Mouse (Mus musculus) lung, embryonic 15.5 days (tissue): ENCODE measurements at regions not wholly inside any gene's neighbourhood (a gene's known extent, or its start where the extent isn't known, plus 50 kb on each side); places are given as distances from the start of the nearest gene placed in this dataset.

ENCODE experiments used
- ATAC-seq: fragments of 200-750 bp; cut with Nextera tagmentation; 2 replicates; pipeline ENCODE4 v1.8.0; 2017; ENCODE audit warnings: moderate number of reproducible peaks, borderline replicate concordance; ENCODE audit not compliant: low FRiP score, low TSS enrichment; ENCODE audit errors: extremely low read depth
- H3K27ac ChIP-seq: fragments of 300-500 bp; sonication (generic); 2 replicates; pipeline ENCODE4 v1.5.1; 2015; ENCODE audit warnings: moderate library complexity, mild to moderate bottlenecking, inconsistent platforms
- H3K27me3 ChIP-seq: fragments of 300-500 bp; sonication (generic); 2 replicates; pipeline ENCODE4 v1.6.1; 2015; ENCODE audit warnings: inconsistent platforms
- H3K36me3 ChIP-seq: fragments of 300-500 bp; sonication (generic); 2 replicates; pipeline ENCODE4 v1.6.1; 2015; ENCODE audit warnings: inconsistent platforms
- H3K4me1 ChIP-seq: fragments of 300-500 bp; sonication (generic); 2 replicates; pipeline ENCODE4 v1.6.1; 2015; ENCODE audit warnings: inconsistent platforms
- H3K4me2 ChIP-seq: fragments of 300-500 bp; sonication (generic); 2 replicates; pipeline ENCODE4 v1.6.1; 2015; ENCODE audit warnings: inconsistent platforms, mild to moderate bottlenecking, moderate library complexity
- H3K4me3 ChIP-seq: fragments of 300-500 bp; sonication (generic); 2 replicates; pipeline ENCODE4 v1.5.1; 2015; ENCODE audit warnings: mild to moderate bottlenecking, inconsistent platforms
- H3K9ac ChIP-seq: fragments of 300-500 bp; sonication (generic); 2 replicates; pipeline ENCODE4 v1.6.1; 2015; ENCODE audit warnings: inconsistent platforms
- H3K9me3 ChIP-seq: fragments of 300-500 bp; sonication (generic); 2 replicates; pipeline ENCODE4 v1.6.1; 2016; ENCODE audit warnings: inconsistent platforms
- WGBS: fragments of 180-500 bp; shearing (Covaris S2); methylation state at CpG from one replicate; pipeline ENCODE4 v1.1.7; 2015; 5-methylcytosine and 5-hydroxymethylcytosine counted together

- no peak overlapping the region for H3K4me3 ChIP-seq
- H3K27ac ChIP-seq = no peak overlapping the region
- no peak overlapping the region for H3K4me2 ChIP-seq
- H3K27me3 ChIP-seq = no peaks in the 10 kb centered on the region
- H3K9ac ChIP-seq = no peak overlapping the region
- H3K9me3 ChIP-seq = no peaks in the 10 kb centered on the region
- 28% methylated on average over 4 of the region's 4 CpGs for WGBS
- no peaks in the 10 kb centered on the region for H3K36me3 ChIP-seq
- peaks cover 9% of the 10 kb centered on the region for H3K4me1 ChIP-seq
- ATAC-seq = 0 out of 2 replicates have a peak, but pooled peaks have one; percentile 19
Observed at GRCm38 (mm10) chr15:94004911-94005310, 409.2 kb upstream of the Prickle1 start.

- no peaks in the 10 kb centered on the region for H3K9me3 ChIP-seq
- no peaks in the 10 kb centered on the region for H3K36me3 ChIP-seq
- no peak overlapping the region for H3K9ac ChIP-seq
- WGBS = 75% methylated on average over 7 of the region's 7 CpGs
- H3K27me3 ChIP-seq = no peaks in the 10 kb centered on the region
- no peak for ATAC-seq
- H3K27ac ChIP-seq = no peak overlapping the region
- peaks cover 9% of the 10 kb centered on the region for H3K4me1 ChIP-seq
- H3K4me2 ChIP-seq = no peak overlapping the region
- H3K4me3 ChIP-seq = no peak overlapping the region
Observed at GRCm38 (mm10) chr15:94003145-94003544, 407.5 kb upstream of the Prickle1 start.

- Histone ChIP-seq H3K4me1 (no peaks in the 10 kb centered on the region), H3K27ac (no peak overlapping the region), H3K9me3 (no peaks in the 10 kb centered on the region), H3K36me3 (no peaks in the 10 kb centered on the region), H3K9ac (no peak overlapping the region), H3K4me3 (no peak overlapping the region), H3K27me3 (no peaks in the 10 kb centered on the region), H3K4me2 (no peak overlapping the region)
- ATAC-seq = no peak
- WGBS = 67% methylated on average over 4 of the region's 4 CpGs
Observed at GRCm38 (mm10) chr15:93994542-93994941, 398.9 kb upstream of the Prickle1 start.

- WGBS = 67% methylated on average over 3 of the region's 3 CpGs
- Histone ChIP-seq H3K27ac (no peak overlapping the region), H3K27me3 (no peaks in the 10 kb centered on the region), H3K4me1 (no peaks in the 10 kb centered on the region), H3K9ac (no peak overlapping the region), H3K4me2 (no peak overlapping the region), H3K36me3 (no peaks in the 10 kb centered on the region), H3K9me3 (no peaks in the 10 kb centered on the region), H3K4me3 (no peak overlapping the region)
- no peak for ATAC-seq
Observed at GRCm38 (mm10) chr15:93990139-93990538, 394.4 kb upstream of the Prickle1 start.

- no peak for ATAC-seq
- no peaks in the 10 kb centered on the region for H3K4me1 ChIP-seq
- H3K36me3 ChIP-seq = no peaks in the 10 kb centered on the region
- no peak overlapping the region for H3K4me2 ChIP-seq
- no peaks in the 10 kb centered on the region for H3K9me3 ChIP-seq
- WGBS = 36% methylated on average over 5 of the region's 5 CpGs
- no peaks in the 10 kb centered on the region for H3K27me3 ChIP-seq
- H3K4me3 ChIP-seq = no peak overlapping the region
- H3K9ac ChIP-seq = no peak overlapping the region
- no peak overlapping the region for H3K27ac ChIP-seq
Observed at GRCm38 (mm10) chr15:93988367-93988766, 392.7 kb upstream of the Prickle1 start.

- Histone ChIP-seq H3K36me3 (no peaks in the 10 kb centered on the region), H3K27me3 (no peaks in the 10 kb centered on the region), H3K27ac (no peak overlapping the region), H3K9ac (no peak overlapping the region), H3K4me2 (no peak overlapping the region), H3K4me3 (no peak overlapping the region), H3K9me3 (no peaks in the 10 kb centered on the region), H3K4me1 (no peaks in the 10 kb centered on the region)
- 88% methylated on average over 6 of the region's 6 CpGs for WGBS
- ATAC-seq = no peak
Observed at GRCm38 (mm10) chr15:93986631-93987429, 391.1 kb upstream of the Prickle1 start.

- Histone ChIP-seq H3K4me1 (no peaks in the 10 kb centered on the region), H3K27ac (no peak overlapping the region), H3K9me3 (no peaks in the 10 kb centered on the region), H3K4me3 (no peak overlapping the region), H3K4me2 (no peak overlapping the region), H3K9ac (no peak overlapping the region), H3K36me3 (no peaks in the 10 kb centered on the region), H3K27me3 (no peaks in the 10 kb centered on the region)
- no peak for ATAC-seq
- 71% methylated on average over 9 of the region's 9 CpGs for WGBS
Observed at GRCm38 (mm10) chr15:93982091-93982490, 386.4 kb upstream of the Prickle1 start.

- 75% methylated on average over 5 of the region's 5 CpGs for WGBS
- Histone ChIP-seq H3K9me3 (no peaks in the 10 kb centered on the region), H3K4me2 (no peak overlapping the region), H3K27me3 (no peaks in the 10 kb centered on the region), H3K36me3 (no peaks in the 10 kb centered on the region), H3K4me3 (no peak overlapping the region), H3K27ac (no peak overlapping the region), H3K9ac (no peak overlapping the region), H3K4me1 (no peaks in the 10 kb centered on the region)
- ATAC-seq = no peak
Observed at GRCm38 (mm10) chr15:93977494-93977893, 381.8 kb upstream of the Prickle1 start.

GRCm38 (mm10) chr15:93974727-93975126 lies 379.0 kb upstream of the Prickle1 start:
- WGBS = 43% methylated on average over 7 of the region's 7 CpGs
- Histone ChIP-seq H3K36me3 (no peaks in the 10 kb centered on the region), H3K4me2 (no peak overlapping the region), H3K9me3 (no peaks in the 10 kb centered on the region), H3K4me3 (no peak overlapping the region), H3K27me3 (no peaks in the 10 kb centered on the region), H3K27ac (no peak overlapping the region), H3K4me1 (no peaks in the 10 kb centered on the region), H3K9ac (no peak overlapping the region)
- no peak for ATAC-seq

- no peaks in the 10 kb centered on the region for H3K27me3 ChIP-seq
- no peaks in the 10 kb centered on the region for H3K36me3 ChIP-seq
- 35% methylated on average over 5 of the region's 5 CpGs for WGBS
- H3K4me2 ChIP-seq = no peak overlapping the region
- no peak overlapping the region for H3K4me3 ChIP-seq
- ATAC-seq = peak; percentile 35; the same call in 1 of the 2 replicates
- H3K9ac ChIP-seq = no peak overlapping the region
- H3K27ac ChIP-seq = no peak overlapping the region
- H3K9me3 ChIP-seq = no peaks in the 10 kb centered on the region
- H3K4me1 ChIP-seq = no peaks in the 10 kb centered on the region
Observed at GRCm38 (mm10) chr15:93972979-93973378, 377.3 kb upstream of the Prickle1 start.

GRCm38 (mm10) chr15:93961950-93962349 lies 366.3 kb upstream of the Prickle1 start:
- H3K4me2 ChIP-seq = no peak overlapping the region
- no peak overlapping the region for H3K27ac ChIP-seq
- H3K9ac ChIP-seq = no peak overlapping the region
- no peak for ATAC-seq
- H3K9me3 ChIP-seq = no peaks in the 10 kb centered on the region
- no peaks in the 10 kb centered on the region for H3K36me3 ChIP-seq
- H3K4me1 ChIP-seq = no peaks in the 10 kb centered on the region
- no peak overlapping the region for H3K4me3 ChIP-seq
- no peaks in the 10 kb centered on the region for H3K27me3 ChIP-seq

- H3K4me1 ChIP-seq = no peaks in the 10 kb centered on the region
- no peak overlapping the region for H3K4me2 ChIP-seq
- H3K27me3 ChIP-seq = no peaks in the 10 kb centered on the region
- no peaks in the 10 kb centered on the region for H3K9me3 ChIP-seq
- WGBS = 57% methylated on average over 8 of the region's 8 CpGs
- no peak overlapping the region for H3K9ac ChIP-seq
- H3K27ac ChIP-seq = no peak overlapping the region
- no peak for ATAC-seq
- H3K4me3 ChIP-seq = no peak overlapping the region
- H3K36me3 ChIP-seq = no peaks in the 10 kb centered on the region
Observed at GRCm38 (mm10) chr15:93959931-93960330, 364.2 kb upstream of the Prickle1 start.

GRCm38 (mm10) chr15:93958086-93958485 lies 362.4 kb upstream of the Prickle1 start:
- Histone ChIP-seq H3K4me2 (no peak overlapping the region), H3K9ac (no peak overlapping the region), H3K27me3 (no peaks in the 10 kb centered on the region), H3K4me1 (no peaks in the 10 kb centered on the region), H3K4me3 (no peak overlapping the region), H3K27ac (no peak overlapping the region), H3K36me3 (no peaks in the 10 kb centered on the region), H3K9me3 (no peaks in the 10 kb centered on the region)
- WGBS = 79% methylated on average over 1 of the region's 1 CpGs
- ATAC-seq = no peak
